In genomic region chr12:116111007-116111694, GRCm38 (mm10) we compare ENCODE assay signal across 21 mouse cellular contexts. TPM values are rescaled to one million over a fixed set of nuclear protein-coding genes. Genes with fewer than 3 reads are reported as not detected.
DNase-seq lines count a peak whose midpoint lies in the region; ATAC-seq and TF ChIP-seq lines count a peak whose summit lies in the region.
"Had no signal": no experiment of that assay in that cellular context is flagged by ENCODE, and none has a peak within 500 bp of the region (broad histone marks: within the 10 kb centered on the region; RNA-seq: fewer than 3 reads in every experiment).

No protein-coding gene starts in this region.

- H3K4me1 ChIP-seq in lung, embryonic 14.5 days (ENCODE audit: insufficient read depth), result no peaks in the 10 kb centered on the region
- no peaks in the 10 kb centered on the region for H3K4me1 ChIP-seq in forebrain, postnatal 0 days (ENCODE audit: insufficient read depth)
- H3K4me1 ChIP-seq: embryonic facial prominence, embryonic 15.5 days; forebrain, embryonic 10.5 days; heart, embryonic 13.5 days had no signal

- H3K36me3 ChIP-seq in lung, embryonic 14.5 days (ENCODE audit: insufficient read depth), result no peaks in the 10 kb centered on the region
- H3K36me3 ChIP-seq in forebrain, postnatal 0 days (ENCODE audit: insufficient read depth), result no peaks in the 10 kb centered on the region
- H3K36me3 ChIP-seq: embryonic facial prominence, embryonic 15.5 days; forebrain, embryonic 10.5 days; heart, embryonic 13.5 days had no signal

- no peak overlapping the region for H3K27ac ChIP-seq in lung, embryonic 14.5 days (ENCODE audit: low read depth)
- no peak overlapping the region for H3K27ac ChIP-seq in forebrain, postnatal 0 days (ENCODE audit: low read depth, low read length)
- H3K27ac ChIP-seq: embryonic facial prominence, embryonic 15.5 days; forebrain, embryonic 10.5 days; heart, embryonic 13.5 days; hindbrain, embryonic 14.5 days had no signal

- intact Hi-C loops in heart, postnatal 36 days (cut with DNase I), result no loop called here

- peak; percentile 50; the same call in 1 of the 2 replicates for ATAC-seq in lung, embryonic 14.5 days (ENCODE audit: insufficient read depth)
- ATAC-seq in forebrain, postnatal 0 days, result no peak
- ATAC-seq in inflammation-experienced regulatory T-cells, adult 6 months, result no peak
- ATAC-seq: forebrain, embryonic 14.5 days had no signal

- no peak overlapping the region for H3K4me2 ChIP-seq in lung, embryonic 14.5 days
- H3K4me2 ChIP-seq in forebrain, postnatal 0 days (ENCODE audit: low read depth), result no peak overlapping the region
- H3K4me2 ChIP-seq: embryonic facial prominence, embryonic 15.5 days; heart, embryonic 13.5 days; hindbrain, embryonic 14.5 days had no signal

- no peak overlapping the region for H3K9ac ChIP-seq in lung, embryonic 14.5 days
- no peak overlapping the region for H3K9ac ChIP-seq in forebrain, postnatal 0 days
- H3K9ac ChIP-seq: embryonic facial prominence, embryonic 15.5 days; heart, embryonic 13.5 days; hindbrain, embryonic 14.5 days had no signal

- no peaks in the 10 kb centered on the region for H3K27me3 ChIP-seq in lung, embryonic 14.5 days (ENCODE audit: insufficient read depth, low read length)
- no peaks in the 10 kb centered on the region for H3K27me3 ChIP-seq in forebrain, postnatal 0 days (ENCODE audit: insufficient read depth, low read length)
- H3K27me3 ChIP-seq: CH12.LX; embryonic facial prominence, embryonic 15.5 days; heart, embryonic 13.5 days had no signal

- WGBS in lung, embryonic 14.5 days, result 49% methylated on average over 7 of the region's 7 CpGs
- WGBS in forebrain, postnatal 0 days, result 85% methylated on average over 7 of the region's 7 CpGs

- no peak for TF ChIP-seq CTCF in lung, embryonic 14.5 days (IDR thresholded peaks at IDR 0.05; ENCODE audit: low read depth)
- TF ChIP-seq CTCF in forebrain, postnatal 0 days (IDR thresholded peaks at IDR 0.05; ENCODE audit: low read depth), result no peak

- DNase-seq in heart, adult 18-20 months, result peak; percentile 17 to 18
- DNase-seq in heart, postnatal 36 days, result no peak
- DNase-seq in lung, embryonic 14.5 days, result peak; percentile 40
- no peak for DNase-seq in lung, postnatal 36 days
- peak; percentile 8 for DNase-seq in NIH3T3 (ENCODE audit: low read depth)
- DNase-seq in lung, postnatal 4 days, result peak; percentile 12 to 56
- no peak for DNase-seq in forebrain, postnatal 0 days
- DNase-seq: adrenal gland, adult 2 months; adrenal gland, postnatal 25 days; cerebellum, adult 18-20 months; cerebellum, adult 9-11 months; cerebellum, postnatal 36 days; gastrocnemius, postnatal 36 days had no signal

- no peaks in the 10 kb centered on the region for H3K9me3 ChIP-seq in lung, embryonic 14.5 days (ENCODE audit: low read depth, low read length)
- peaks cover 12% of the 10 kb centered on the region; the same call in 1 of the 2 replicates for H3K9me3 ChIP-seq in forebrain, postnatal 0 days (ENCODE audit: low read length)
- H3K9me3 ChIP-seq: embryonic facial prominence, embryonic 15.5 days had no signal

- no peak overlapping the region for H3K4me3 ChIP-seq in lung, embryonic 14.5 days (ENCODE audit: low read depth, low read length)
- H3K4me3 ChIP-seq in forebrain, postnatal 0 days (ENCODE audit: low read depth, low read length), result no peak overlapping the region
- H3K4me3 ChIP-seq: embryonic facial prominence, embryonic 15.5 days; erythroblast, embryonic 14.5 days; forebrain, embryonic 10.5 days; heart, embryonic 13.5 days had no signal

RNA-seq across cellular contexts. Expression of gene Vipr2, which starts 33.6 kb away (rescaled TPM):
- 1 to 10 TPM in 1 of 2 experiments, under 1 TPM in 1; 0.92 to 1.3 TPM for total RNA-seq in heart, adult 18-20 months (2021)
- total RNA-seq in heart, postnatal 36 days (2021), result 1 to 10 TPM; 1.6 to 2.9 TPM
- 4.8 and 5.5 TPM in 2 replicates for polyA plus RNA-seq in lung, embryonic 14.5 days (2014; fragmentation: Nextera tagmentation; extraction: Ambion mirVana)
- total RNA-seq in forebrain, postnatal 0 days (2014; rRNA removed), result 0.85 and 2.7 TPM in 2 replicates
- polyA plus RNA-seq in forebrain, postnatal 0 days (2015; fragmentation: Nextera tagmentation; extraction: Ambion mirVana), result 0.69 and 1.4 TPM in 2 replicates
- 1 to 10 TPM in 2 of 3 experiments, under 1 TPM in 1; 0.41 to 3.5 (median 2.1) TPM for polyA plus RNA-seq in inflammation-experienced regulatory T-cells, adult 6 months (2017; shearing (Covaris generic))
- polyA plus RNA-seq: erythroblast, embryonic 14.5 days had no signal

Comparison
In these comparisons a context has a peak if more than half of its experiments do, and no peak if none do; other contexts are left out.
1. DNase-seq: peak in heart, adult 18-20 months (2 of 2), lung, embryonic 14.5 days (single experiment), NIH3T3 (single experiment) and lung, postnatal 4 days (2 of 2); none in heart, postnatal 36 days (0 of 2), lung, postnatal 36 days (single experiment) and forebrain, postnatal 0 days (single experiment).